Mouse (Mus musculus): ENCODE results near the gene Tmem135. TPM values are rescaled to one million over a fixed set of nuclear protein-coding genes. Genes with fewer than 3 reads are reported as not detected.

Gene Tmem135
- total and polyA plus RNA-seq, 3 experiments, result 7.4 to 33.9 TPM; not detected in 1

DNA sequence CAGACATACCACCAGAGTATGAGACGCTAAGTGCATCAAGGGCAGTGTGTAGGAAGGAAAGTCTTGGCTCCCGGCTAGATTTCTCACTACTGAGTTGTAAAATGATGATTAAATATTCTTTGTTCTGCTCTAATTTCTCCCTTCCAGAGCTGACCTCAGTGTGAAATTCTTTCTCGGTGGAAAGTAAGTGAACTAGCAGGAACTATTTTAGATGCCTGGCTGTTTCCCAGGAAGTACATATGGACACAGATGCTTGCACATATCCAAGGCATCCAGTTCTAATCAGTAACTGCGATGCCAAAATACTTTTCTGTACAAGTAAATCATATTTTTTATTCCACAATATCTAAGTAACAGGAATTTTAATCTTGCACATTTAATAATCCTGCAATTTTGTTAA, 220.1 kb downstream of the Tmem135 start:
- no peak for TF ChIP-seq SIN3A (IDR thresholded peaks at IDR 0.05; ENCODE audit: low read length)
- TF ChIP-seq KAT2A (conservative IDR thresholded peaks at IDR 0.05; ENCODE audit: low read depth, low read length), result no peak
- no peak for TF ChIP-seq ZNF384 (IDR thresholded peaks at IDR 0.05; ENCODE audit: low read depth, low read length)
- no peak overlapping the region for H3K9ac ChIP-seq (ENCODE audit: control insufficient read depth, low read depth, low read length, poor library complexity, severe bottlenecking)

DNA sequence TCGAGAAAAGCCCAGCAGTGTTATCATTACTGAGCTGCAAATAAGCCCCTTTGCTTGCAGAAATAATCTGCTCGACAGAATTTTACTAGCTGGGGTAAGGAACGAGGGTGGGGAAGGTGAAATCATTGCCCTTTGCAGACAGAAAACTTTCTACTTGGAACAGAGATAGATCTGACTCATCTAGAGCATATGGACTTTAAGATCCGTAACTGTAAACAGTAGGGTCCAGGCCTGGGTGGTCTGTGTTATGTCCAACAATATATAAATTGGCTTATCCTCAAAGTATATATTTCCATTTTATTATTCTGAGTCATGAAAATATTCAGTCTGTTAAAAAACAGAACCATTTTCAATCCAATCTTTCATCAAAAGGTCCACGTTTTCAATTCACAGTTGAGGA, 221.1 kb downstream of the Tmem135 start:
- no peak overlapping the region for H3K27ac ChIP-seq (ENCODE audit: control insufficient read depth, low read depth, low read length)
- H3K79me2 ChIP-seq (ENCODE audit: control insufficient read depth, insufficient read depth, low read length, poor library complexity), result no peaks in the 10 kb centered on the region
- peaks cover 5 to 7% of the 10 kb centered on the region in 2 experiments for H3K4me1 ChIP-seq (ENCODE audit: control insufficient read depth in 1 of 2, insufficient read depth in 2 of 2, low read length in 2 of 2)
- TF ChIP-seq MYC (IDR thresholded peaks at IDR 0.05; ENCODE audit: low read depth, low read length), result no peak
- TF ChIP-seq GATA1 (IDR thresholded peaks at IDR 0.05; ENCODE audit: low read depth, low read length), result no peak
- TF ChIP-seq TAL1 (IDR thresholded peaks at IDR 0.05; ENCODE audit: low read length), result no peak
- no peak for TF ChIP-seq MYB (IDR thresholded peaks at IDR 0.05; ENCODE audit: low read depth, low read length)
- no peak for TF ChIP-seq NELFE (IDR thresholded peaks at IDR 0.05; ENCODE audit: low read depth, low read length)
- TF ChIP-seq MAFK (IDR thresholded peaks at IDR 0.05; ENCODE audit: borderline replicate concordance, low read depth, low read length), result no peak
- no peak for TF ChIP-seq SMC3 (IDR thresholded peaks at IDR 0.05; ENCODE audit: low read depth, low read length)
- no peak for TF ChIP-seq JUND (IDR thresholded peaks at IDR 0.05; ENCODE audit: low read depth, low read length)
- no peak for TF ChIP-seq USF2 (IDR thresholded peaks at IDR 0.05; ENCODE audit: borderline replicate concordance in 1 of 2, insufficient read depth in 1 of 2, low read depth in 1 of 2, low read length in 2 of 2)
- no peak for TF ChIP-seq ZKSCAN1 (IDR thresholded peaks at IDR 0.05; ENCODE audit: low read depth, low read length)
- no peak for TF ChIP-seq HCFC1 (IDR thresholded peaks at IDR 0.05; ENCODE audit: low read depth, low read length)
- no peak for TF ChIP-seq MAX (IDR thresholded peaks at IDR 0.05; ENCODE audit: low read length)
- TF ChIP-seq ETS1 (IDR thresholded peaks at IDR 0.05; ENCODE audit: low read depth, low read length), result no peak
- no peak for TF ChIP-seq POLR2AphosphoS5 (IDR thresholded peaks at IDR 0.05; ENCODE audit: borderline replicate concordance, low read depth, low read length)
- TF ChIP-seq ELF1 (IDR thresholded peaks at IDR 0.05; ENCODE audit: low read depth, low read length), result no peak
- no peak for TF ChIP-seq RAD21 (IDR thresholded peaks at IDR 0.05; ENCODE audit: low read depth, low read length)
- no peak for TF ChIP-seq ZNF384 (IDR thresholded peaks at IDR 0.05; ENCODE audit: low read depth, low read length)
- TF ChIP-seq USF1 (IDR thresholded peaks at IDR 0.05; ENCODE audit: low read depth, low read length), result no peak
- H3K36me3 ChIP-seq (ENCODE audit: control insufficient read depth in 1 of 2, insufficient read depth in 2 of 2, low read length in 2 of 2), result peaks cover 0 to 8% of the 10 kb centered on the region in 2 experiments; a peak in 2 of 4 replicates
- H3K9me3 ChIP-seq (replicated peaks; ENCODE audit: insufficient read depth, low read length), result no peaks in the 10 kb centered on the region
- DNase-seq (ENCODE audit: low read depth, low spot score), result no peak
- no peak overlapping the region for H3K4me3 ChIP-seq (ENCODE audit: control insufficient read depth in 1 of 2, insufficient read depth in 1 of 2, low read depth in 2 of 2, low read length in 2 of 2)
- H3K27me3 ChIP-seq (ENCODE audit: control insufficient read depth in 1 of 2, insufficient read depth in 2 of 2, low read length in 2 of 2), result no peaks in the 10 kb centered on the region
- no peak overlapping the region for H3K9ac ChIP-seq (ENCODE audit: control insufficient read depth, low read depth, low read length, poor library complexity, severe bottlenecking)

More for the DNA sequence above, 220.1 kb downstream of the Tmem135 start:
- Histone ChIP-seq H3K4me1 (ENCODE audit: control insufficient read depth in 1 of 2, insufficient read depth in 2 of 2, low read length in 2 of 2) (peaks cover 4 to 5% of the 10 kb centered on the region in 2 experiments), H3K36me3 (ENCODE audit: control insufficient read depth in 1 of 2, insufficient read depth in 2 of 2, low read length in 2 of 2) (peaks cover 0 to 8% of the 10 kb centered on the region in 2 experiments; a peak in 2 of 4 replicates), H3K27ac (ENCODE audit: control insufficient read depth, low read depth, low read length) (no peak overlapping the region), H3K4me3 (ENCODE audit: control insufficient read depth in 1 of 2, insufficient read depth in 1 of 2, low read depth in 2 of 2, low read length in 2 of 2) (no peak overlapping the region), H3K79me2 (ENCODE audit: control insufficient read depth, insufficient read depth, low read length, poor library complexity) (no peaks in the 10 kb centered on the region), H3K9me3 (replicated peaks; ENCODE audit: insufficient read depth, low read length) (no peaks in the 10 kb centered on the region), H3K27me3 (ENCODE audit: control insufficient read depth in 1 of 2, insufficient read depth in 2 of 2, low read length in 2 of 2) (no peaks in the 10 kb centered on the region)
- DNase-seq (ENCODE audit: low read depth, low spot score), result no peak
